Mouse (Mus musculus) embryo, embryonic 11.5 days (tissue): ENCODE results near the gene Hoxd3.

Experiments used
- DNase-seq: peaks from one replicate; pipeline ENCODE4 v3.0.0-alpha.2; 2012; ENCODE audit warnings: low read depth, low spot score

Gene Hoxd3

DNA sequence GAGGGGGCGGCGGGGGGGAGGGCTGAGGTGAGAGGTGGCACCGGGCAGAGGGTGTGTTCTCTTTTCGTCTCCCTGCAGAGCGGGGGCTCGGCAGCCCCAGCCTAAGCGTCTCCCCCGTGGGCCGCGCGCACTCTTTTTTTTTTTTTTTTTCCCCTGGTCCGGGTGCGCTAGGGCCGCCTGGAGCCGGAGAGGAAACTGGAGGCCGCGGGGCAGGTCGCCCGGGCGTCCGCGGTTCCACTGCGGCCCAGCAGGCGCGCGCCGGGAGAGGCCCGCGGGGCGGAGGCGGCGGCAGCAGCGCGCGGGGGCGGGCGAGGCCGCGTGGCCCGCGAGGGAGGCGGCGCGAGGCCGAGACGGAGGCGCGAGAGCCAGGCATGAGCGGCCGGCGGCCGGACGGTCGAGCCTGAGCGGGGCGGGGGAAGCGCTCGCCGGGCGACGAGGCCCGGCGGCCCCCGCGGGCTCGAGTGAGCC is 6.7 kb upstream of the Hoxd3 start:
- DNase-seq, result no peak

DNA sequence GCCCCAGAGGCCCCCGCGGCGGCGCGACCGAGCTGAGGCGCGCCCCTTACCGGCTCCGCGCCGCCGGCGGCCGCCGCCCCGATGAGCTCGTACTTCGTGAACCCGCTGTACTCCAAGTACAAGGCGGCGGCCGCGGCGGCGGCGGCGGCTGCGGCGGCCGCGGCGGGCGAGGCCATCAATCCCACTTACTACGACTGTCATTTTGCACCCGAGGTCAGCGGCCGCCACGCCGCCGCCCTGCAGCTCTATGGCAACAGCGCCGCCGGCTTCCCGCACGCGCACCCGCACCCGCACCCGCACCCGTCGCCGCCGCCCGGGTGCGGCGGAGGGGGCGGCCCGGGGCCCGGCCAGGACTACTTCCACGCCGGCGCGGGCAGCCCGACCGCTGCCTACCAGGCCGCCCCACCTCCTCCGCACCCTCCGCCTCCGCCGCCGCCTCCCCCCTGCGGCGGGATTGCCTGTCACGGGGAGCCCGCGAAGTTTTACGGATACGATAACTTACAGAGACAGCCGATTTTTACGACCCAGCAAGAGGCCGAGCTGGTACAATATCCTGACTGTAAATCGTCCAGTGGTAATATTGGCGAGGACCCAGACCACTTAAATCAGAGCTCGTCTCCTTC is 6.1 kb upstream of the Hoxd3 start:
- no peak for DNase-seq

DNA sequence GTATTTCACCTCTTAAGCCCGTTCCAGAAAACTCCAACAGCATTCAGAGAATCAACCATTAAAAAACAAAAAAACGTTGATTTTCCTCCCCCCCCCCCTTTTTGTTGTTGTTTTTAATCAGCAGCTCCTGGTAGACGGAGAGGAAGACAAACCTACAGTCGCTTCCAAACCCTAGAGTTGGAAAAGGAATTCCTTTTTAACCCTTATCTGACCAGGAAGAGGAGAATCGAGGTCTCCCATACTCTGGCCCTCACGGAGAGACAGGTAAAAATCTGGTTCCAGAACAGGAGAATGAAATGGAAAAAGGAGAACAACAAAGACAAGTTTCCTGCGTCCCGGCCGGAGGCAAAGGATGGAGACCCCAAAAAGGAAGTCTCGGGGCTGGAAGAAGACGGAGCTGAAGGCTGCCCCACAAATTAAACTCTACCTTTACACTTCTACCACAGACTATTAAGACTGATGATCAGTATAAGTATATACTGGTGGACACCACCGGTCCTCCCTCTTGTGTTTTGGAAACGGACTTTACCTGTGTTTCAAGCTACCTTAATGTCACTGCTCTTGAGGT is 5.2 kb upstream of the Hoxd3 start:
- no peak for DNase-seq

DNA sequence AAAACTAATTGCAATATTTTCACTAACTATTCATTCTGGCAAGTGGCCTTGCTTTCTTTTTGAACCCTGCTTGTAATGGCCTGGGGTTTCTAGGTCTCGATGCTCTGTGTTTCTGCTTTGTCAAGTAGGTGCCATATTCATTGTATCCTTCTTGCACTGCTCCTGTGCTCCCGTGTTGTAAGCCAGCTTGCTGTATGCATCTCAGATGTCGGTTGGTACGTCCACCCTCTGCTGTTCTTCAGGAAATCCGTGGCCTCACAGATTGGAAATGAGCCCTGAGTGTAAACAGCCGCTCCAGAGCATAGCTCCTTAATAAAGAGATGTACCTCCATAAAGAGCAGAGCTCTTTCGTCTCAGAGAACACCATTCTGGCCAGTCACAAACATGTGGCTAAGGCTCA is 4.1 kb upstream of the Hoxd3 start:
- DNase-seq, result no peak

DNA sequence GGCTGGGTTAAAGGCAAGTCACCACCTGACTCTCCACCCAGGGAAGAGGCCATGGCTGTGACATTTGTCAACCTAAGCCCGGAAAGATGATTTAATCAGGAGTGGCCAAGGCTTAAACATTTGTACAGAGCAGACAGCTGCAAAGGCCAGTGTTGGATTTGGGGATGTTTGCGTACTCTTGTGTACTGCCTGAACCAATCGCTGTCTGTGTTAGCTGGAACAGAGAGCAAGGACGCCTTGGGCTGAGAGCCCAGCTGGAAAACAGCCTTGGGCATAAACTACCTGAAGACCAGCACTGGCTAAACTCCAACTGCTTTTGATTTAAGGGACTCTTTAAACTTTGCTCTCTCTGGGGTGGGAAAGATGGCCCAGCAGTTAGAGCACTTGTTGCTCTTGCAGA is 3.1 kb upstream of the Hoxd3 start:
- no peak for DNase-seq

DNA sequence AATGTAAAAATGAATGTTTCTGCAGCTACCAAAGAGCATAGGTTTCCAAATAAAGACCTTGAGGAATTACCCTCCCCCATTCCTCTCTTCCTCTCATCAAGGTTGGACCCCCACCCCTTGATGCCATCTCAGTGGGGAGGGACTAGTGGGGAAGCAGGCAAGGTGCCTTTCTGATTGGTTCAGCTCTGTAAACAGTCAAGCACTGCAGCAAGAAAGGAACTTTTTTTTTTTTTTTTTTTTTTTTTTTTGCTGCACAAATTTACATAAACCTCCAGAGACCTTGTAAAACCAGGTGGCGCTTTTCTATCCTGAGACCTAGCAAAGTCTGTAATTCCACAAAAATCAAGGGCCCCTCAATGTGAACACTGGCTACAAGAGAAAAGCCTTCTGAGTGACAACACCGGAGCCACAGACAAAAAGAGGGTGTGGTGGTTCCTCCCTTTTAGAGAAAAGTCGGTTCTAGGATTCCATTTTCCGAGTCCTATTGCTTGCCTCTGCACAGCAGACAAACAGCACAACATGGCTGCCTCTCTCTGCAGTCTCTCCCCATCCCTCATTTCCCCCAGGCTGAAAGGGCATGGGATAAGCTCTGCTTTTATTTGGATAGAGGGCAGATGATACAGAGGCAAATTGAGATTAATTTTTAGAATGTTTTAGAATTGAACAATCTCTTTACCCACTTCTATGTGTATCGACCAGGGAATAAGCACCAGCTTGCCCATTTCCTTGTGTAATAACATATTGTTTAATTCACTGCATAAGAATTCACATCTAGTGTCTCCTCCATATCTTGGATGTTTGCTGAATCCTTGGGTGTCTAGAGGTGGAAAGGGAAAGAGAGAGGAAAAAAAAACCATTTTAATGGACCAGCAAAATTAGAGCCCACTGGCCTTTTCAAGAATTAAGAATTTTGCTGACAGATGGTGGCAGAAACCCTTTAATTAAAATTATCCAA is 2.0 kb upstream of the Hoxd3 start:
- DNase-seq, result no peak

DNA sequence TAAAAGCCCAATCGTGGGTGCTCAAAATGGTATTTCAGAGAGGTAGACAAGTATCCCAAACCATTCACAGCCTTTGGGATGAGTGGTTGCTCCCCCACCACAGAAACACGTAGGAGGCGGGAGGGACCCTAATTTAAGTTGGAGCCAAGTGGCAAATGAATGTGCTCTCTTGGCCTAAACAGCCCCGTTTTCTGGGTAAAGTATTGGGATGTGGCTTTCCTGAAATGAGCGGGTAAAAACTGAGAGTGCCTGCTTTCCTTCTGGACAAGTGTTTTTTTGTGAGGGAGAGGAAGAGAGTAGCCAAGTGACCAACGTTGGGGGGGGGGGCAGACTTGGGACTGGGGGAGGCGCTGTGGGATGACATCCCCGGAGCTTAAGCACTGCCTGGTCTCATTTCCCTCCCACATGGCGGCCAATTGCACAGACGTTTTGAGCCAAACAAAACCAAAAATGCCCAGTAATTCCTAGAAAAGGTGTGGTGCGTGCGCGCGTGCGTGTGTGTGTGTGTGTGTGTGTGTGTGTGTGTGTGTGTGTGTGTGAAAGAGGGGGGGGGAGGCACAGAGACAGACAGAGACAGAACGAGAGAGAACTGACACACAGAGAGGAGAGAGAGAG is 691 bp upstream of the Hoxd3 start:
- DNase-seq, result no peak

DNA sequence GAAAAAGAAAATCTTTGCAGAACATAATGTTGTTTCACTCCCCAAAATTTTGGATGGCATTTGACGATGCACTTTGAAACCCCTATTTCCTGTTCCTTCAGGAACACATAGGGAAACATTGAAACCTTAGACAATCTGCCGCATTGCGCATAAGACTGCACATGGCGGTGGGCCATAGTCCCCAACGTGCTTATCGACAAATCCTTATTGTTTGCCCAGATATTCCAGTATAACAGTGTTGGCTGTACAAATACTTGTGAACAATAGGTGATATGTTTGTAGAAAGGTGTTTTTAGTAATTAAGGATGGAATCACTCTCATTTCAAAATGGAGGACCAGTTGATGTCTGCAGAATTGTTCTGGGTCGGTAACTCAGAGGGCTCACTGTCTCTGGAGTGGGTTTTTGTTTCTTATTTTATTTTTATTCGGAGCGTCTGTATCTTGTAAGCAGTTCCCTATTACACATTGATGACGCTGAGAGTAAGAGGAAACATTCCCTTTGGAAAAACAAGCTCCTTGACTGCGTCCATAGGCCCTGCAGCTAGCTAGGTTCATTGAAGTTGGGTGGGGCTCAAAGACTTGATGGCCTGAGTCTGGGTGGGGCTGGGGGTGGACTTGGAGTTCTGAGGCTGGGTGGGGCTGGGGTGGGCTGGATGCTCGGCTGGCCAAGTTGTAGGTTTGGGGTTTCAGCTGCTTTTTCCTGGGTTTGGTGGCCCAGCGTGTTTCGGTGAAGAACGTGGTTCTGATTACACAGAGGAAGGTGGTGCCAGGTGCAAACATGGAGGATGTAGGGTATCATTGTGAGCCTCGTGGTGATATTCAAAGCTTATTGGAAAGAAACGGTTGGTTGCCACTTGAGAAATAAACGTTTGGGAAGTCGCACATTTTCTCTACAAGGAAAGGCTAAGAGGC is 1.8 kb downstream of the Hoxd3 start:
- DNase-seq, result no peak

DNA sequence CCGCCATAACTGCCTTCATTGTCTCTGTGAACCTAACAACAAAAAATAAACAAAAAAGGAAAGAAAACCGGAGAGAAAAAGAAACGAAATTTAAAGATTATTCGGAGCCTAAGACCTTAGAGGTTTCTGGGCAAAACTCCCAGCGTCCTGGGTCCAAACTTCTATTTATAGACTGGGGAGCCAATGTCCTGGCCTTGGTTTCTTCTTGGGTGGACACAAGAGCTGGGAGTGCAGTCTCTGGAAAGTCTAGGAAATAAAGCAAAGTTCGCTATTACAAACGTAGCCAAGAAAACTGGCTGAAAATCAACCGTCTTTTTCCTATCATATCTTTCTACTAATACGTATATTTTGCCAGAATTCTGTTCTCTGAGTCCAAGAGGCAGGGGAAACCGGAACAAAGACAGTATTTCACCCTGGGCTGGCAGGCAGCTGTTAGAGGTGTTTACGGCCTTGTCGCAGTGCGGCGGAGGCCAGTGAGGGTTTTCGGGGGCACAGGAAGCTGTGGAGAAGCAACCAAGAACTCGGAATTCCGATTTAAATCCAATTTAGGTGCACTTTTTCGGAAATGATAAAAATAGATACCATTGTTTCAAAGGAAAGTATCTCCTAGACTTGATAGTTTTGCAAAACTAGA is 2.5 kb downstream of the Hoxd3 start:
- no peak for DNase-seq

DNA sequence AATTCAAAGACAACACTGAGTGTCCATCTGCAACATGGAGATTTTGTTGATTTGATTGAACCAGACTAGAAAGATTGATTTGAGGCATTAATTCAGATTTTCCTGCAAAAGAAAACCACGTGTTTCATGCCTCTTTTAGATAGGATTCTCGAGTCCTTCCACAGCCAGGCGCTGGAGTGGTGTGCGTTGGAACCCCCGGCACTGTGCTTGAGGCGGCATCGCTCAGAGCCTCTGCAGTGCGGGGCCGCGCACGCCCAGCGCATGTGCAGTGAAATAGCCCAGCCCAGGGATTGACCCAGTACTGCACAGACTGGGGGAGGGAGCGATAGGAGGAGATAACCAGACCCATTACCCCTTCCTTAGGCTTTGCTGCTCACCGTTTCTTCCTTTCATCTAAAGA is 3.2 kb downstream of the Hoxd3 start:
- no peak for DNase-seq

DNA sequence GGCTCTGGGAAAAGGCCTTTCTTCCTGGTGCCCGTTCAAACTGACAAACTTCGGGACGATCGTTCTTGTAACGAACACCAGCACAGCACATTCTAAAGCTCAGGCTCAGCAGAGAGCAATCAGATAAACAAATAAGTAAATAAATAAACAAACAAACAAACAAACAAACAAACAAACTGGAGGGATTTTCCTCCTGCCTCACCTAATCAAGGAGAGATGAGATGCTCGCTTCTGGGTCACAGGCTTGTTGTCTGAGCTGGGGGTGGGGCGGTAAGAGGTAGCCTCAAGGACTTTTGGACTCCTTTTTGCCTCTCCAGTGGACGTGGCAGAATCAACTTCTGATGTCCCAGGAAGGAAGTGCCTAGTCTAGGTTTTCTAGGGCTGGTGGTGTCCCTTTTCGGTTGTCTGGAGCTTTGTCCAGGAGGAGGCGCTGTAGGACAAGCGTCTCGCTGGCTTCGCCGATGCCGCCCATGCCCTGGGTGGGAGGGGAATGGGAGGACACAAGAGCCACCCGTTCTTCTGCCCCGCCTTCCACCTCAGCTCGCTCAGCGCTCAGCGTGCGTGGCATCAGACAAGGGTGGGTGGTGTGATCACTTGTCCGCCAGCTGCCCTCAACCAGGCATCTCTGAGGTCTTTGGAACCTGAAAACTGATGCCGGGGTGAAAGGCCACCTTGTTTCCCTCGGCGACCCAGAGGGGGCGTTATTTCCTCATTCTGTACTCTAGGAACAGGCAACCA is 3.9 kb downstream of the Hoxd3 start:
- peak; percentile 90 for DNase-seq

DNA sequence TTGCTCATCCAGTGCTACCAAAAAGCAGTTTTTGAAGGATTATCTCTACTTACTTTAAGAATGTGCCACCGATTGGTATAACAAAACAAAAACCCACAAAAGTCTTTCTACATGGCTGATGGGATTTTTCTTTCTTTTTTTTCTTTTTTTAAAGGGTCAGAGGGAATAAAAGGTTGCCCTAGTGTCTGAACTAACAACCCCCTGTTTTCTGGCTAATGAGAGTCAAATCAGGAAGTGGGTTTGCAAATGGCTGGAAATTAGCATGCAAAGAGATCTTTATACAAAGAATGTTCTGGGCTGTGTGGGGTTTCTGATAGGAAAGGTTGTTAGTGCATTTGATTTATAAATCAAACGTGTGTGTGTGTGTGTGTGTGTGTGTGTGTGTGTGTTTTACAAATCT is 8.7 kb downstream of the Hoxd3 start:
- no peak for DNase-seq

DNA sequence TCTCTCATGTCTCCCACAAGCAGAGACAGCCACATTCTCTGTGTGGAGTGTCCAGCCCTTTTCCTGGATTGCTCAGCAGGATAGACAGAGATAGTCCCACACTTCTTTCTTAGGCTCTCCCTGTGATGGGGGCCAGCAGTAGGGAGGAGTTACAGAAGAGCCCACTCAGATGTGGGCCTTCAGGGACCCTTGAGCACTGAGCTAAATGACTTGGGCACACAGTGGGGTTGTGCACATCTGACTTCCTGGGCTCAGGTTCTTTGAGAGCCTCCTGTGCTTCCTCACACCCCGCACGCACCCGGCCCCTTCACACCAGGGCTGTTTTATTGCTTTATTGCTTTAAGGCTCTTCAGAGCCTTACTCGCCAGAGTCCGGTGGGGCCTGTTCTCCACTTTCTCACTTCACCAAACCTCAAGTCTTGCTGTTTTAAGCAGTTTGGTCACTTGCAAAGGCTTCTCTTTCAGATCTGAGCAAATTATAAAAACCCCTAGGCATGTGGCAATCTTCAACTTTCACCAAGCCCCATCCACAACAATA is 9.3 kb downstream of the Hoxd3 start:
- no peak for DNase-seq

DNA sequence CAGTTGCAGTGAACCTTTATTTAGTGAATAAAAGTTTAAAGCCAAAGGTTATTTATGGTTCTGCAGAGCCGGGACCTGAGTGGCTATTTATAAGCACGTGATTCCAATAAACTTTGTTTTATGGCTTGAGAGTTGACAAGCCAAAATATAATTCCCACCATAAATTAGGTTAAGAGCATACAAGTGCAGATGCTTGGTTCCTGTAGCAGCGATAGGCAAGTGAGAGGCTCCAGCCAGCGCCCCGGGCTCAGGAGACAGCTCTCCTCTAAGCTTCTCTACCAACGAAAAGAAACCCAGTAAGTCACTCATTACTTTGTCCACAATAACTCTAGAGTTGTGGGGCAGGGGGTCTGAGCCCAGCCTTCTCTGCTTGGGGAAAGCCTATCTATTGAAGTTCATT is 10.2 kb downstream of the Hoxd3 start:
- no peak for DNase-seq

DNA sequence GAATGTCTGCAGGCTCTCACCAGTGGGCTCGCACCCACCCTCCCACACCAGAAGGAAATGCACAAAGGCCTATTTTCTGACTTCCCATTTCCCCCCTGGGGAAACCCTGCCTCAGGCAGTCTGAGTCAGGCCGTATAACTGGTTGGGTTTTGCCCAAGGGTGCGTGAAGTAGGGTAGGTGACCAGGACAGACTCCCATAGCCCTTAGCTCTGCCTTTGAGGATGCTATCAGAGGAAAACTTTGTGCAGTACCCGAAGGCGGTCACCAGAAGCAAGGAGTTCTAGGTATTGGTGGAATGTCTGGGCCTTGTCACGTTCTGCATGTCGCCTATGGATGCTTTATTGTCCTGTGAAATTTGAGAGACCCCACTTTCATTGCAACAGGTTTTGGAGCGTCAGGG is 11.2 kb downstream of the Hoxd3 start:
- no peak for DNase-seq

DNA sequence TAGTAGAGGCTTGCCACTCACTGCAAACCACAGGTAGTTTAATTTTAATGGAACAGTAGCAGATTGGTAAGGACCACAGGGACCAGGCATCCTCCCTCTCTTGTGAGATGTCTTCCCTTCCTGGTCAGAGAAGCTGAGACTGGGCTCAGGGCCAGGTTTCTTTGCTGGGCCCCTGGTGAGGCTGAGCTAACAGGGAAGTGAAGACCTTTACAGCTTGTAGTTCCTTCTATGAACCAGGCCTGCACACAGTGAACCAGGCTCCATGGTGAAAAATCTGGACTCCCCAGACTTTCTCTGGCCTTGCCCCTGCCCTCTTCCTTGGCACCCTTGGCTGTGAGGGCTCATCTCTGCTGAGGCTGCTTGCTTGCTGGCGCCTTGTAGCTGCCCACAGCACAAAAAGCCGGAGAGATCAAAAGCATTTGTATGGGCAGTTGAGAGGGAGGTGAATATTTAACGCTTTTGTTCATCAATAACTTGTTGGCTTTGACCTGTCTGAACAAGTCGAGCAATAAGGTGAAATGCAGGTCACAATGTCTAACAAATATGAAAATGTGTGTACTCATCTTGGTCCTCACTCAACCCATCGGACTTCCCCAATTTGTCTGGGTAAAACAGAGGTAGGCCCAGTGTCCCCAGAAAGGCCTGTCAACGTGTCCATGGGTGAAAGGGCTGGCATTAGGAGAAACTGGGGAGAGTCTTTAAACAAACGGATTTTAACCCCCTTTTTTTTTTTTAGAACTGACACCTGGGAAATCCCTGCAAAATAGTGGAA is 12.7 kb downstream of the Hoxd3 start:
- DNase-seq, result no peak

DNA sequence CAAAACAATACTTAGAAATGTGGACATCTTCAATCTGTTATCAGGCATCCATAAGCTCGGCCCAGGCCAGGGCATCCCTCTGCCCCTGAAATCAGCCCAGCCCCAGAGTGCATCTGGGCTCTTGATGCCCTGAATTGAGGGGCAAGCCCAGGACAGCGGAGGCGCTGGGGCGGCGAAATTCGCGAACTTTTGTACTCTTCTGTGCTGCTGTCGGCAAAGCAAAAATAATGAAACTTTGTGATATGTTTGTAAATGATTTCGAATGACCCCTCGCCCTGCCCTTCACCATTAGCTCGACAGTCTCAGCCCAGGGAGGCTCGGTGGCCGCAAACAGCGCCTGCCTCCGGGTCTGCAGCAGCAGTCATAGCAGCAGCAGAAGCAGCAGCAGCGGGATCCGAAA is 13.4 kb downstream of the Hoxd3 start:
- no peak for DNase-seq

DNA sequence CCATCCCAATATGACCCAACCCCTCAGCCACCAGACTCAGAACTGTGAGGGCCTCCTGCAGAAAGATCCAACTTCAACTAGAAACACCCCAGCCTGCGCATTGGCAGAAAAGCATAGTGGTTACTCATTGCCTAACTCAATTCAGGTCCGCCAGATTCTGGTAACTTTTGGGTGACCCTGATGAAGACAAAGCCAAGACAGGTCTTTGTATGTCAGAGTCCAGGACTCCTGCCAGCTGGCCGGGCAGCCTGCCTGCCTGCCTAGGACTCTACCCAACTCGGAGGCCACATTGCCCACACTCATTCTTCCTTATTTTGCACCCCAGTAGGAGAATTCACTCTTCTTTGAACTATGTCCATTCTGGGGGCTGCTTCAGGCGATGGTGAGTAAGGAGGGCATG is 14.8 kb downstream of the Hoxd3 start, which contains the start of gene Gm28230:
Gene Gm28230, plus strand, starts transcription at position 178 of the 400 bp plus-strand sequence.
- no peak for DNase-seq
